In the genomic region with DNA sequence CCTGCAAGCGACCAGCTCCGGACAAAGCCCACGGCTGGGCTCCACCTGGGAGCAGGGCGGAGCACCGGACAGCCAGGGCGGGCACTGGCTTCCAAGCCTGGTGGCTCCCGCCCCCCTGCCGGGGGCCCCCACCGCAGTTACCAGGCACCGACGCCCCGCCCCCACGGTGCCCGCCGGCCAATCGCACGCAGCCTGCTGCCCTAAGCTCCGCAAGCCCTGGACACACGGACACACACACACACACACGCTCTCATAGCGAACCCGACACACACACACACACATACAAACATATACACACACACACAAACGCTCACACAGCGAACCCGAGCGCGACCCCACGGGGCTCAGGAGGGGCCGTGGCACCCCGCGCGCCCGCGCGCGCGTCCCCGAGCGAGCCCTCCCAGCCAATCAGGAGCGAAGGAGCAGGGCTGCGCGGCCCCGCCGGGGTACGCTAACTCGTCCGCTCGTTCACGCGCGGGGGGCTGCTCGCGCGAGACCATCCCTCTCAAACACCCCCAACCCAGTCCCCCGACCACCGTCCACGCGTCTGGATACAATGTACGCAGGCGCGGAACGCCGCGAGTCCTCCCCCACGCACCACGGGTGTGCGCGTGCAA, we compare ENCODE assay signal across 8 mouse cellular contexts. TPM values are rescaled to one million over a fixed set of nuclear protein-coding genes. Genes with fewer than 3 reads are reported as not detected.
DNase-seq lines count a peak whose midpoint lies in the region; ATAC-seq lines count a peak whose summit lies in the region.

No protein-coding gene starts in this region.

- DNase-seq in ZHBTc4 (ENCODE audit: low read depth, low spot score), result peak; percentile 96
- peak; percentile 91 to 94 for DNase-seq in gastrocnemius, adult 8-10 months (ENCODE audit: low spot score in 2 of 2)
- peak; percentile 92 for DNase-seq in induced T-regulatory cell, adult 2 months (ENCODE audit: low read depth)
- DNase-seq in left cerebral cortex, adult 9 months (ENCODE audit: low spot score in 2 of 2), result peak; percentile 85 to 89
- peak; percentile 94 for DNase-seq in right cerebral cortex, postnatal 14 days
- DNase-seq in urinary bladder, postnatal 36 days (ENCODE audit: low spot score in 2 of 2), result peak; percentile 93 to 95

- ATAC-seq in common myeloid progenitor, adult 5-6 weeks (replicated peaks; ENCODE audit: low read depth, poor library complexity, severe bottlenecking), result peak; percentile 57
- peak; percentile 73 for ATAC-seq in megakaryocyte progenitor cell, adult 5-6 weeks (replicated peaks; ENCODE audit: poor library complexity)

RNA-seq across cellular contexts. Expression of a gene that starts 1.0 kb away (rescaled TPM):
- 82.8 and 85.3 TPM in 2 replicates for total RNA-seq in common myeloid progenitor, adult 5-6 weeks (2017)
- 100 to 1,000 TPM; 109 to 119 (median 112) TPM for total RNA-seq in gastrocnemius, adult 8-10 months (2022)
- total RNA-seq in megakaryocyte progenitor cell, adult 5-6 weeks (2015), result 89.9 and 91.0 TPM in 2 replicates
- 46.6 and 54.0 TPM in 2 replicates for total RNA-seq in megakaryocyte progenitor cell, adult 5-6 weeks (2017)

Comparison
In these comparisons a context has a peak if more than half of its experiments do, and no peak if none do; other contexts are left out.
1. Peak in every context shown above with its lines: DNase-seq and ATAC-seq.